Comparison of ENCODE assay signal across 8 mouse cellular contexts in the genomic region with DNA sequence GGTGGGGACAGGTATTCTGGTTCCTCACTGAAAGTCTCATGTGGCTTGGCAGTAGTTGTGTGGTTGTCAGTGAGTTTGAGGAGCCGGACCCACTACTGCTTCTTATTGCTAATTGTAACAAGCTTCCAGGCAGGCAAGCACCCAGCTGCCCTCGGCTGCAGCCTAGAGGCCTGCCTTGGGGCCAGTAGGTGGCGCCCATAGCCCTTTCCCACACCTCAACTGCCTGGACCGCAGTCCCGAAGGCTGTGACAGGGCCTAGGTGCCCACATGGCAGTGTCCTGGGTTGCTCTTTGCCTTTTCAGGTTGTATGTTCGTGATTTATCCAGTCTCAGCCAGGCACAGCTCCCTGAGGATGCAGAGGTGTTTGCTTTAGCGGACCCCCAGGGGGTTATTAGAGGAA. TPM values are rescaled to one million over a fixed set of nuclear protein-coding genes. Genes with fewer than 3 reads are reported as not detected.
DNase-seq lines count a peak whose midpoint lies in the region; ATAC-seq and TF ChIP-seq lines count a peak whose summit lies in the region.

No protein-coding gene starts in this region.

- ATAC-seq in hindbrain, embryonic 16.5 days, result peak; percentile 88

- no peak overlapping the region for H3K9ac ChIP-seq in hindbrain, embryonic 16.5 days (ENCODE audit: low read depth, low read length)

- 15% methylated on average over 7 of the region's 7 CpGs for WGBS in hindbrain, embryonic 16.5 days

- H3K27ac ChIP-seq in gastrocnemius, adult 2 months, result peak overlapping the region; percentile 74
- no peak overlapping the region for H3K27ac ChIP-seq in hindbrain, embryonic 16.5 days (ENCODE audit: low read depth, low read length)

- H3K4me3 ChIP-seq in gastrocnemius, adult 2 months, result peak overlapping the region; percentile 17; the same call in 1 of the 2 replicates
- no peak overlapping the region for H3K4me3 ChIP-seq in hindbrain, embryonic 16.5 days (ENCODE audit: low read length)

- H3K4me1 ChIP-seq in hindbrain, embryonic 16.5 days (ENCODE audit: control insufficient read depth, insufficient read depth, low read depth, low read length), result peaks cover 15% of the 10 kb centered on the region

- intact Hi-C loops in gastrocnemius, adult 2 months (cut with DNase I), result loop anchor here (2.0 kb wide), 1 partner anchor 215 kb away; no protein-coding TSS in a partner anchor

- no peaks in the 10 kb centered on the region for H3K9me3 ChIP-seq in hindbrain, embryonic 16.5 days (ENCODE audit: control insufficient read depth, low read length)

- H3K36me3 ChIP-seq in hindbrain, embryonic 16.5 days (ENCODE audit: control insufficient read depth, insufficient read depth, low read length), result no peaks in the 10 kb centered on the region

- H3K27me3 ChIP-seq in hindbrain, embryonic 16.5 days (replicated peaks; ENCODE audit: control insufficient read depth, insufficient read depth, low read length), result no peaks in the 10 kb centered on the region

- no peak overlapping the region for H3K4me2 ChIP-seq in hindbrain, embryonic 16.5 days (ENCODE audit: low read length)

- TF ChIP-seq CTCF in gastrocnemius, adult 2 months (IDR thresholded peaks at IDR 0.05), result peak; percentile 98

- DNase-seq in NIH3T3 (ENCODE audit: low read depth), result peak; percentile 80
- peak; percentile 82 to 83 for DNase-seq in cerebellum, postnatal 36 days
- peak; percentile 90 for DNase-seq in gastrocnemius, adult 2 months
- DNase-seq in layer of hippocampus, postnatal 36 days, result peak; percentile 77 to 79
- DNase-seq in lung, postnatal 36 days, result peak; percentile 87
- peak; percentile 55 for DNase-seq in retina, postnatal 7 days (ENCODE audit: low read depth, low spot score)
- DNase-seq in thymus, postnatal 4 days, result peak; percentile 88

RNA-seq across cellular contexts. Expression of a gene that starts 16.2 kb away (rescaled TPM):
- 10 to 100 TPM; 50.0 to 71.3 TPM for total RNA-seq in gastrocnemius, adult 2 months (2021)
- 47.3 and 47.6 TPM in 2 replicates for polyA plus RNA-seq in hindbrain, embryonic 16.5 days (2015; fragmentation: Nextera tagmentation; extraction: Ambion mirVana)
- 10 to 100 TPM; 53.1 to 54.7 TPM for total RNA-seq in layer of hippocampus, postnatal 36 days (2021)
